Comparison of ENCODE assay signal across 9 mouse cellular contexts in genomic region chr19:59169936-59170765, GRCm38 (mm10). TPM values are rescaled to one million over a fixed set of nuclear protein-coding genes. Genes with fewer than 3 reads are reported as not detected.
DNase-seq lines count a peak whose midpoint lies in the region; ATAC-seq lines count a peak whose summit lies in the region.
"Had no signal": no experiment of that assay in that cellular context is flagged by ENCODE, and none has a peak within 500 bp of the region (broad histone marks: within the 10 kb centered on the region; RNA-seq: fewer than 3 reads in every experiment).

TSS of gene Vax1 (minus strand) at chr19:59170056.

- peaks cover 99% of the 10 kb centered on the region for H3K27me3 ChIP-seq in heart, embryonic 15.5 days
- H3K27me3 ChIP-seq in liver, embryonic 15.5 days = peaks cover 98% of the 10 kb centered on the region

- H3K4me3 ChIP-seq in heart, embryonic 15.5 days = peak within 1 kb of the TSS; percentile 36
- H3K4me3 ChIP-seq in liver, embryonic 15.5 days (replicated peaks) = peak within 1 kb of the TSS; percentile 10; the same call in 1 of the 2 replicates

- WGBS in heart, embryonic 15.5 days = under 1% methylated on average over 54 of the region's 54 CpGs
- WGBS in liver, embryonic 15.5 days (ENCODE audit: insufficient replicate concordance) = 1% methylated on average over 54 of the region's 54 CpGs

- peak within 1 kb of the TSS; percentile 55 for H3K4me2 ChIP-seq in heart, embryonic 15.5 days
- peak within 1 kb of the TSS; percentile 36 for H3K4me2 ChIP-seq in liver, embryonic 15.5 days

- 0 out of 2 replicates have a peak within 1 kb of the TSS, but pooled peaks have one; percentile 2 for H3K9ac ChIP-seq in heart, embryonic 15.5 days
- H3K9ac ChIP-seq in liver, embryonic 15.5 days = no peak within 1 kb of the TSS

- DNase-seq in cerebellum, postnatal 10 days = peak; percentile 37 to 46
- no peak for DNase-seq in cerebellum, adult 9-10 months
- peak; percentile 62 for DNase-seq in MN1 (ENCODE audit: low spot score)
- DNase-seq in right cerebral cortex, postnatal 14 days = no peak
- DNase-seq in thymus, postnatal 0 days (ENCODE audit: low spot score) = no peak

- H3K9me3 ChIP-seq in heart, embryonic 15.5 days (replicated peaks) = no peaks in the 10 kb centered on the region
- H3K9me3 ChIP-seq in liver, embryonic 15.5 days (replicated peaks) = no peaks in the 10 kb centered on the region

- no peak for ATAC-seq in heart, embryonic 15.5 days (replicated peaks; ENCODE audit: insufficient number of reproducible peaks, insufficient read depth, low FRiP score, low read depth)
- no peak for ATAC-seq in liver, embryonic 15.5 days (ENCODE audit: insufficient read depth)
- ATAC-seq in erythroblast, adult 5-6 weeks (replicated peaks; ENCODE audit: low FRiP score, poor library complexity, severe bottlenecking) = no peak

- peaks cover 36% of the 10 kb centered on the region for H3K4me1 ChIP-seq in heart, embryonic 15.5 days (replicated peaks)
- peaks cover 6% of the 10 kb centered on the region; the same call in 1 of the 2 replicates for H3K4me1 ChIP-seq in liver, embryonic 15.5 days (replicated peaks)

- no peaks in the 10 kb centered on the region for H3K36me3 ChIP-seq in heart, embryonic 15.5 days
- no peaks in the 10 kb centered on the region for H3K36me3 ChIP-seq in liver, embryonic 15.5 days (replicated peaks)

- no peak within 1 kb of the TSS for H3K27ac ChIP-seq in heart, embryonic 15.5 days
- H3K27ac ChIP-seq in liver, embryonic 15.5 days (replicated peaks) = no peak within 1 kb of the TSS

RNA-seq across cellular contexts. Expression of gene Vax1, which starts in this region (rescaled TPM):
- not detected in 2 replicates for polyA plus RNA-seq in heart, embryonic 15.5 days (2015; fragmentation: Nextera tagmentation; extraction: Ambion mirVana)
- not detected in 2 replicates for polyA plus RNA-seq in liver, embryonic 15.5 days (2015; fragmentation: Nextera tagmentation; extraction: Ambion mirVana)
- not detected in 2 replicates for polyA plus RNA-seq in thymus, postnatal 0 days (2015; fragmentation: Nextera tagmentation; extraction: Ambion mirVana)
- total RNA-seq in erythroblast, adult 5-6 weeks (2015; ENCODE audit: low replicate concordance) = not detected in 2 replicates
- not detected in 2 replicates for total RNA-seq in erythroblast, adult 5-6 weeks (2017; ENCODE audit: low replicate concordance)
- total RNA-seq: neutrophil, adult 5-6 weeks had no signal

Comparison
In these comparisons a context has a peak if more than half of its experiments do, and no peak if none do; other contexts are left out.
1. DNase-seq: peak in cerebellum, postnatal 10 days (2 of 2) and MN1 (single experiment); none in cerebellum, adult 9-10 months (single experiment), right cerebral cortex, postnatal 14 days (single experiment) and thymus, postnatal 0 days (single experiment).